Mouse (Mus musculus) limb, embryonic 14.5 days (tissue): ENCODE results near the gene Clpb. TPM values are rescaled to one million over a fixed set of nuclear protein-coding genes. Genes with fewer than 3 reads are reported as not detected.

Experiments
- ATAC-seq: fragments of 200-750 bp; cut with Nextera tagmentation; 2 replicates; pipeline ENCODE4 v1.8.0; 2017; ENCODE audit warnings: low read depth, moderate number of reproducible peaks, moderate TSS enrichment; ENCODE audit not compliant: low FRiP score
- DNase-seq: peaks from one replicate; pipeline ENCODE4 v3.0.0-alpha.2; 2015; ENCODE audit warnings: low spot score
- H3K27ac ChIP-seq: fragments of 300-500 bp; sonication (generic); replicated peaks from 2 replicates; pipeline ENCODE4 v1.5.1; 2014; ENCODE audit warnings: low read depth, mild to moderate bottlenecking, low read length, moderate library complexity, mixed read lengths
- H3K27me3 ChIP-seq: fragments of 300-500 bp; sonication (generic); 2 replicates; pipeline ENCODE4 v1.6.1; 2014; ENCODE audit warnings: low read length, mixed read lengths; ENCODE audit not compliant: control insufficient read depth, insufficient read depth
- H3K36me3 ChIP-seq: fragments of 300-500 bp; sonication (generic); 2 replicates; pipeline ENCODE4 v1.6.1; 2014; ENCODE audit warnings: mild to moderate bottlenecking, low read length, moderate library complexity, mixed read lengths; ENCODE audit not compliant: control insufficient read depth, insufficient read depth
- H3K4me1 ChIP-seq: fragments of 300-500 bp; sonication (generic); 2 replicates; pipeline ENCODE4 v1.6.1; 2014; ENCODE audit warnings: antibody characterized with exemption, low read length, mixed read lengths; ENCODE audit not compliant: control insufficient read depth, insufficient read depth
- H3K4me2 ChIP-seq: fragments of 300-500 bp; sonication (generic); replicated peaks from 2 replicates; pipeline ENCODE4 v1.6.1; 2014; ENCODE audit warnings: low read depth, mild to moderate bottlenecking, low read length, moderate library complexity; ENCODE audit not compliant: severe bottlenecking
- H3K4me3 ChIP-seq: fragments of 300-500 bp; sonication (generic); replicated peaks from 2 replicates; pipeline ENCODE4 v1.5.1; 2014; ENCODE audit warnings: low read length
- H3K9ac ChIP-seq: fragments of 300-500 bp; sonication (generic); 2 replicates; pipeline ENCODE4 v1.6.1; 2014; ENCODE audit warnings: mild to moderate bottlenecking, low read depth, low read length, moderate library complexity; ENCODE audit not compliant: severe bottlenecking
- H3K9me3 ChIP-seq: fragments of 300-500 bp; sonication (generic); 2 replicates; pipeline ENCODE4 v1.6.1; 2016; ENCODE audit warnings: low read length; ENCODE audit not compliant: control insufficient read depth
- POLR2A ChIP-seq: fragments of 200-500 bp; IDR thresholded peaks from 2 replicates; pipeline ENCODE4 v1.8.0; 2012; ENCODE audit warnings: inconsistent platforms, mild to moderate bottlenecking, moderate library complexity, borderline replicate concordance; ENCODE audit not compliant: insufficient read depth, insufficient read length; ENCODE audit errors: extremely low read depth
- WGBS: fragments of 180-500 bp; shearing (Covaris S2); extraction: QIAGEN DNeasy Blood & Tissue Kit; methylation state at CpG from one replicate; pipeline ENCODE4 v1.1.7; 2014; 5-methylcytosine and 5-hydroxymethylcytosine counted together
- polyA plus RNA-seq, 2 experiments: library from polyadenylated mRNA; depleted of rRNA in 1 of 2; stranded (reverse) in 1 of 2; unstranded in 1 of 2; fragments of >200 nt; fragmentation: Nextera tagmentation in 1 of 2; extraction: Ambion mirVana in 1 of 2; gene quantifications; 2 replicates each; pipeline versions ENCODE4 v1.2.1 to v1.2.3; 2012 to 2014

Clpb gene
- polyA plus RNA-seq, 2 experiments, result 27.6 to 41.7 TPM

GRCm38 (mm10) chr7:101746559-101747334 is 83.3 kb downstream of the Clpb start:
- no peaks in the 10 kb centered on the region for H3K9me3 ChIP-seq
- H3K27me3 ChIP-seq, result no peaks in the 10 kb centered on the region
- WGBS, result 46% methylated on average over 12 of the region's 12 CpGs
- ATAC-seq (no peak), DNase-seq (no peak)
- H3K36me3 ChIP-seq, result no peaks in the 10 kb centered on the region
- TF ChIP-seq POLR2A, result no peak
- no peak overlapping the region for H3K9ac ChIP-seq
- H3K4me1 ChIP-seq, result no peaks in the 10 kb centered on the region
- no peak overlapping the region for H3K27ac ChIP-seq
- H3K4me3 ChIP-seq, result no peak overlapping the region
- H3K4me2 ChIP-seq, result no peak overlapping the region

GRCm38 (mm10) chr7:101750268-101750667 is 86.8 kb downstream of the Clpb start:
- 67% methylated on average over 2 of the region's 2 CpGs for WGBS
- no peak for TF ChIP-seq POLR2A
- no peaks in the 10 kb centered on the region for H3K4me1 ChIP-seq
- no peak overlapping the region for H3K27ac ChIP-seq
- H3K9me3 ChIP-seq, result no peaks in the 10 kb centered on the region
- peaks cover 10% of the 10 kb centered on the region for H3K36me3 ChIP-seq
- ATAC-seq, result no peak
- DNase-seq, result no peak
- H3K4me2 ChIP-seq, result no peak overlapping the region
- H3K4me3 ChIP-seq, result no peak overlapping the region
- H3K9ac ChIP-seq, result no peak overlapping the region
- H3K27me3 ChIP-seq, result no peaks in the 10 kb centered on the region

GRCm38 (mm10) chr7:101752346-101752745 is 88.9 kb downstream of the Clpb start:
- Histone ChIP-seq H3K9ac (no peak overlapping the region), H3K27me3 (no peaks in the 10 kb centered on the region), H3K4me3 (no peak overlapping the region), H3K9me3 (no peaks in the 10 kb centered on the region), H3K4me1 (no peaks in the 10 kb centered on the region), H3K4me2 (no peak overlapping the region), H3K36me3 (peaks cover 10% of the 10 kb centered on the region), H3K27ac (no peak overlapping the region)
- ATAC-seq (no peak), DNase-seq (no peak)
- 94% methylated on average over 3 of the region's 3 CpGs for WGBS
- no peak for TF ChIP-seq POLR2A

GRCm38 (mm10) chr7:101753492-101753891 is 90.1 kb downstream of the Clpb start:
- Histone ChIP-seq H3K27ac (no peak overlapping the region), H3K4me2 (no peak overlapping the region), H3K36me3 (peaks cover 10% of the 10 kb centered on the region), H3K9ac (no peak overlapping the region), H3K4me3 (no peak overlapping the region), H3K4me1 (no peaks in the 10 kb centered on the region), H3K9me3 (no peaks in the 10 kb centered on the region), H3K27me3 (no peaks in the 10 kb centered on the region)
- ATAC-seq (no peak), DNase-seq (no peak)
- no peak for TF ChIP-seq POLR2A
- WGBS, result 95% methylated on average over 5 of the region's 5 CpGs

GRCm38 (mm10) chr7:101754416-101754815 is 91.0 kb downstream of the Clpb start:
- ATAC-seq (no peak), DNase-seq (no peak)
- Histone ChIP-seq H3K4me2 (no peak overlapping the region), H3K4me1 (no peaks in the 10 kb centered on the region), H3K36me3 (peaks cover 10% of the 10 kb centered on the region), H3K9me3 (no peaks in the 10 kb centered on the region), H3K9ac (no peak overlapping the region), H3K4me3 (no peak overlapping the region), H3K27ac (no peak overlapping the region), H3K27me3 (no peaks in the 10 kb centered on the region)
- TF ChIP-seq POLR2A, result no peak
- WGBS, result 80% methylated on average over 2 of the region's 2 CpGs
